Mouse (Mus musculus) thymus, adult 2 months (tissue): ENCODE data around the gene Prdx6b. TPM values are rescaled to one million over a fixed set of nuclear protein-coding genes. Genes with fewer than 3 reads are reported as not detected.

Experiments used
- DNase-seq: peaks from one replicate; pipeline ENCODE4 v3.0.0; 2021
- H3K27ac ChIP-seq: fragments of 200-500 bp; 2 replicates; pipeline ENCODE4 v1.5.1; 2012; ENCODE audit warnings: low read length, control low read depth; ENCODE audit not compliant: control insufficient read depth, insufficient read depth
- H3K27me3 ChIP-seq: fragments of 200-500 bp; 2 replicates; pipeline ENCODE4 v1.6.1; 2012; ENCODE audit warnings: mild to moderate bottlenecking, low read length, moderate library complexity, mixed read lengths; ENCODE audit not compliant: control insufficient read depth, insufficient read depth
- H3K36me3 ChIP-seq: fragments of 200-500 bp; 2 replicates; pipeline ENCODE4 v1.6.1; 2012; ENCODE audit warnings: mild to moderate bottlenecking, low read length, moderate library complexity; ENCODE audit not compliant: control insufficient read depth, insufficient read depth
- H3K4me1 ChIP-seq: fragments of 200-500 bp; replicated peaks from 2 replicates; pipeline ENCODE4 v1.6.1; 2012; ENCODE audit warnings: low read length; ENCODE audit not compliant: control insufficient read depth, insufficient read depth
- H3K4me3 ChIP-seq: fragments of 200-500 bp; 2 replicates; pipeline ENCODE4 v1.5.1; 2012; ENCODE audit warnings: mild to moderate bottlenecking, low read length, control low read depth, moderate library complexity; ENCODE audit not compliant: control insufficient read depth, insufficient read depth
- CTCF ChIP-seq: fragments of 200-500 bp; IDR thresholded peaks from 2 replicates; pipeline ENCODE4 v1.5.1; 2012; ENCODE audit warnings: mild to moderate bottlenecking, control low read depth, low read length, moderate library complexity, borderline replicate concordance; ENCODE audit not compliant: control insufficient read depth, poor library complexity, insufficient read depth; ENCODE audit errors: extremely low read depth
- POLR2A ChIP-seq: fragments of 200-500 bp; IDR thresholded peaks from 2 replicates; pipeline ENCODE4 v1.6.1; 2012; ENCODE audit warnings: mild to moderate bottlenecking, low read length, control low read depth, moderate library complexity; ENCODE audit not compliant: control insufficient read depth, poor library complexity, insufficient read depth; ENCODE audit errors: extremely low read depth
- WGBS: fragments of 180-500 bp; shearing (Covaris S2); methylation state at CpG from one replicate; pipeline ENCODE4 v1.1.7; 2018; 5-methylcytosine and 5-hydroxymethylcytosine counted together
- polyA plus RNA-seq: library from polyadenylated mRNA; depleted of rRNA; stranded (reverse); fragments of >200 nt; gene quantifications from 2 replicates; pipeline ENCODE4 v1.2.3, GENCODE M21; 2012; rRNA removed

Gene Prdx6b
- not detected in 2 replicates for polyA plus RNA-seq

DNA sequence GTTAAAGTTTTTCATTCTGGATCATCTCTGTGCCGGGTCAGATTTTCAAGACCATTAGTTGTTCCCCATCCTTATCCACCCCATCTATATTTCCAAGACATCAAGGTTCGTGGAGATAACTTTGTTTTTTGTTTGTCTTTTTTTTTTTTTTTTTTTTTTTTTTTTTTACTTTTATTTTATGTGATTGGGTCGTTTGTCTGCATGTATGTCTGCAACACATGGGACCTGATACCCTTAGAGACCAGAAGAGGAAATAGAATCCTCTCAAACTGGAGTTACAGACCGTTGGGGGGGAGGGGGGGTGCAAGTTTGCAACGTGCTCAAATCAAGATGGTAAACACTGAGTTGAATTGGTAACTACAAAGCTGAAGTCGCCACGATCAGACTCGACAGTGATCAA, at the start of gene Prdx6b:
TSS of gene Prdx6b (plus strand) at position 301 of the 400 bp plus-strand sequence.
- H3K36me3 ChIP-seq: no peaks in the 10 kb centered on the region
- DNase-seq: no peak
- TF ChIP-seq CTCF (no peak), POLR2A (no peak)
- H3K27ac ChIP-seq: no peak within 1 kb of the TSS
- H3K4me1 ChIP-seq: no peaks in the 10 kb centered on the region
- no peak within 1 kb of the TSS for H3K4me3 ChIP-seq
- no peaks in the 10 kb centered on the region for H3K27me3 ChIP-seq
- WGBS: 85% methylated on average over 8 of the region's 8 CpGs

DNA sequence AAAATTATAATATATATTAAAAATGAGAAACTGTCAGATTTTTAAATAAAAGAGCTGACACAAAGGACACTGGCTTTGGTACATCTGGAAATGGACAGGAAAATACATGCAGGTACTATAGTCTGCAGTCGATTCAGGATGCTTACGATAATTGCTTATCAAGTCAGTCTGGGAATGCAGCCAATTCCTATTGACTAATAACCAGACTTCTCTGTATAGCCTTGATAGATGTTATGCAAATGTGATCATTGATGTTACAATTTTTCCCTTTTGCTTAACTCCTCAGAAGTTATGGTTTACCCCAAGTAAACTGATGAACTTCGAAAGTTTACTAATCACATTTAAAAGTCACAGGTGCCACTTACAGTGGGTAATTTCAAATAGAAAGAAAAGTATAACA, 44.8 kb upstream of the Prdx6b start:
- no peak overlapping the region for H3K4me3 ChIP-seq
- WGBS: 89% methylated on average over 3 of the region's 3 CpGs
- no peak overlapping the region for H3K27ac ChIP-seq
- H3K4me1 ChIP-seq: no peaks in the 10 kb centered on the region
- H3K27me3 ChIP-seq: no peaks in the 10 kb centered on the region
- no peak for DNase-seq
- no peaks in the 10 kb centered on the region for H3K36me3 ChIP-seq
- TF ChIP-seq CTCF (no peak), POLR2A (no peak)

DNA sequence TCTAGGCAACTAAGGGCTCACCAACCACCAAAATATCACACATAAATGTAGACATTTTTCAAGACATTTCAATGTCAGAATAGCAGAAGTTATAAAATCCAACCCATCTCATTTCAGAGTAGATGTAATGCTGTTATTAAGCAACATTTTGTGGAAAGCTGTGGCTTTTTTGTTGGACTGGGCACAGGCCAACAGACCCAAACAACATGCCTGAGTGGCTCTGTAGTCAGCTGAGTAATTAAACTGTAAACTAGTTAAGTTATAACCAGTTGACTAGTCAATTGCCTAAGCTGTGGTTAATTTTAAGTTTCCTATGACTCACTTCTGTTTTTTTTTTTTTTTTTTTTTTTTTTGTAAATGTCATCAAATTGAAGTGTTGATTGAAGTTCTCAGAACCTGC, 44.4 kb upstream of the Prdx6b start:
- no peak for DNase-seq
- Histone ChIP-seq H3K4me3 (no peak overlapping the region), H3K4me1 (no peaks in the 10 kb centered on the region), H3K27ac (no peak overlapping the region), H3K27me3 (no peaks in the 10 kb centered on the region), H3K36me3 (no peaks in the 10 kb centered on the region)
- TF ChIP-seq POLR2A (no peak), CTCF (no peak)

DNA sequence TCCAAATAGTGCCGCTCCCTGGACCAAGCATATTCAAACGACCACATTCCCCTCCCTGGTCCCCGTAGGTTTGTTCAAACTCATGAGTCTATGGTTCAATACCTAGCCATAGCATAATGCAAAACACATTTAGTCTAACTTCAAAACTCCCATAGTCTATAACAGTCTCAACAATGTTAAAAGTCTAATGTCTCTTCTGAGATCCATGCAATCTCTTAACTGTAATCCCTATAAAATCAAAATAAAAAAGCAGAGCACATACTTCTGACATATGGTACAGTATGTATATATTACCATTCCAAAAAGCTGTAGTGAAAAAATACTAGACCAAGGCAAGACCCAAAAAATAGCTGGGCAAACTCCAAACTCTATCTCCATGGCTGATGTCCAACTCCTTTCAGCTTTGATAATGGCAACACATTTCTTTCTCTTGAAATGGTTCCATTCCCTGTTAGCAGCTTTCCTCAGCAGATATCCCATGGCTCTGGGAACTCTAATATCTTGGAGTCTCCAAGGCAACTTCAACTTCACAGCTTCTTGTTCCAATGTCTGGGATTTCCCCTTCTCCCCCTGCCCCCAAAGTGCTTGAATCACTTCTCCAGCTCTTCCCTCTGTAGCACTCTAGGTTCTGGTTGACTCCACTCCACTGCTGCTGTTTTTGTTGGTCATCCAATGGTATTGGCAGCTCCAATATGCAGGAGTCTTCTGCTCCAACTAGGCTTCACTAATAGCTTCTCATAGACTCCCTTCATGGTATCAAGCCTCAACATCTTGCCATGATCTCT, 32.2 kb upstream of the Prdx6b start:
- 93% methylated on average over 3 of the region's 3 CpGs for WGBS
- no peak overlapping the region for H3K4me3 ChIP-seq
- no peaks in the 10 kb centered on the region for H3K36me3 ChIP-seq
- no peaks in the 10 kb centered on the region for H3K27me3 ChIP-seq
- H3K4me1 ChIP-seq: no peaks in the 10 kb centered on the region
- DNase-seq: no peak
- no peak overlapping the region for H3K27ac ChIP-seq
- TF ChIP-seq POLR2A (no peak), CTCF (no peak)

DNA sequence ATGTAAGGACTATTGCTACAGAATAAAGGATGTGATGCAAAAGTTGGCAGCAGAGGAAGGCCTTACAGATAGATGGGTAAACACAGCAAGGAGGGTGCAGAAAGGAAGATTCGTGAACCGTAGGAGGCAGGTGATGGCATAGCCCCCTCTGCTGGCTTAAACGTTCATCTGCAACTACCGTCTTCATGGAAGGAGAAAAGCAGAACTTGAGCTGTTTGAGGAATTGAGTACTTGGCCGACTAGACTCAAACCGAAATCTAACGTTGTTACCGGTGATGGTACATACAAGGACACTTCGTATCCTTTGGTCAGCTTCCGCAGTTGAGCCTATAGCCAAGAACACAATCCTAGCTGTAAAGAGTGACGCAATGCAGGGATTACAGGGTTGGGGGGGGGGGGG, 25.4 kb upstream of the Prdx6b start:
- H3K4me3 ChIP-seq: no peak overlapping the region
- no peak overlapping the region for H3K27ac ChIP-seq
- no peak for TF ChIP-seq POLR2A
- H3K27me3 ChIP-seq: no peaks in the 10 kb centered on the region
- no peaks in the 10 kb centered on the region for H3K36me3 ChIP-seq
- no peaks in the 10 kb centered on the region for H3K4me1 ChIP-seq
- WGBS: 7% methylated on average over 11 of the region's 11 CpGs
- peak; percentile 22 for DNase-seq

DNA sequence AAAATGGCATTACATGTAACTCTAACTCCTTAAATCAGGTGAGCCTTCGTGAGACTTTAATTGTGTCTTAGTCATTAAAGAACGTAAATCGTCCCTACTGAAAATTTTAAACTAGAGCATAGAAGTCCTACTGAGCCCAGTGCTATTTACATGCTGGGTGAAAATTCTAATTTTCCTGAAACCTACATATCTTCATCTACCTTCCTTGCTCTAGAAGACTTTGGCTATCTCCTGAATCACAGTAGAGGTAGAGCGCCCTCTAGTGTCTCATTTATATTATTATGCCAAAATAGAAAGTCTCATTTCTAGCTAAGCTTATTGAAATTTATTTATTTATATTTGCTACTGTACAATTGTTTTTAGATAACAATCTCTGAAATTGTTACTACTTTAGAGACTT, 24.2 kb upstream of the Prdx6b start:
- TF ChIP-seq CTCF: no peak
- TF ChIP-seq POLR2A: no peak
- H3K4me3 ChIP-seq: no peak overlapping the region
- no peaks in the 10 kb centered on the region for H3K27me3 ChIP-seq
- no peaks in the 10 kb centered on the region for H3K4me1 ChIP-seq
- DNase-seq: no peak
- no peak overlapping the region for H3K27ac ChIP-seq
- H3K36me3 ChIP-seq: no peaks in the 10 kb centered on the region
- 68% methylated on average over 4 of the region's 4 CpGs for WGBS

DNA sequence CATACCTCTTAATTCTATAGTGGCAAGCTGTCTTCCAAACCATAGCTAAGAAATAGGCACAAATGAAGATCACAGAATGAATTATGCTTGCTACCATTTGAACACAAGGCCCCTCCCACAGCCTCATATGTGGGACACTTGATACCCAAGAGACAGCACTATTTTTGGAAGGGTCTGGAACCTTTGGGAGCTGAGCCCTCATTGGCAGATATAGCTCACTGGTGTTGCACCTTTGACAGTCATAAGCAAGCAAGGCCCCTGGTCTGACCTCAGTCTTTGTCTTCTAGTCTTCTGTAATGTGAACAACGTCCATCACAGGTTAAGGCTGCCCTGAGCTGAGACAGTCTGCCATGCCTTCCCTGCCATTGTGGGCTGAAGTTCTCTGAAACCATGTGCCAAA, 20.8 kb upstream of the Prdx6b start:
- DNase-seq: no peak
- Histone ChIP-seq H3K4me3 (no peak overlapping the region), H3K27me3 (no peaks in the 10 kb centered on the region), H3K4me1 (no peaks in the 10 kb centered on the region), H3K36me3 (no peaks in the 10 kb centered on the region), H3K27ac (no peak overlapping the region)
- no peak for TF ChIP-seq CTCF
- TF ChIP-seq POLR2A: no peak
- WGBS: 89% methylated on average over 1 of the region's 1 CpGs
